Mouse (Mus musculus) intestine, postnatal 0 days (tissue): ENCODE results near the gene Dnah7c. TPM values are rescaled to one million over a fixed set of nuclear protein-coding genes. Genes with fewer than 3 reads are reported as not detected.

Experiments
- ATAC-seq: fragments of 200-750 bp; cut with Nextera tagmentation; 2 replicates; pipeline ENCODE4 v1.8.0; 2017; ENCODE audit warnings: mild to moderate bottlenecking, moderate TSS enrichment, moderate library complexity
- H3K27ac ChIP-seq: fragments of 300-500 bp; sonication (generic); 2 replicates; pipeline ENCODE4 v1.5.1; 2014; ENCODE audit warnings: mild to moderate bottlenecking, low read depth, low read length, moderate library complexity
- H3K27me3 ChIP-seq: fragments of 300-500 bp; sonication (generic); replicated peaks from 2 replicates; pipeline ENCODE4 v1.6.1; 2014; ENCODE audit warnings: low read length, mixed read lengths; ENCODE audit not compliant: control insufficient read depth, insufficient read depth
- H3K36me3 ChIP-seq: fragments of 300-500 bp; sonication (generic); 2 replicates; pipeline ENCODE4 v1.6.1; 2014; ENCODE audit warnings: mild to moderate bottlenecking, moderate library complexity; ENCODE audit not compliant: control insufficient read depth, insufficient read depth
- H3K4me1 ChIP-seq: fragments of 300-500 bp; sonication (generic); replicated peaks from 2 replicates; pipeline ENCODE4 v1.6.1; 2014; ENCODE audit warnings: antibody characterized with exemption, low read length, mixed read lengths; ENCODE audit not compliant: control insufficient read depth, insufficient read depth
- H3K4me2 ChIP-seq: fragments of 300-500 bp; sonication (generic); replicated peaks from 2 replicates; pipeline ENCODE4 v1.6.1; 2014; ENCODE audit warnings: low read depth, mild to moderate bottlenecking, moderate library complexity
- H3K4me3 ChIP-seq: fragments of 300-500 bp; sonication (generic); 2 replicates; pipeline ENCODE4 v1.5.1; 2014; ENCODE audit warnings: low read depth, low read length
- H3K9ac ChIP-seq: fragments of 300-500 bp; sonication (generic); 2 replicates; pipeline ENCODE4 v1.6.1; 2014; ENCODE audit warnings: mild to moderate bottlenecking, low read depth, low read length
- H3K9me3 ChIP-seq: fragments of 300-500 bp; sonication (generic); 2 replicates; pipeline ENCODE4 v1.6.1; 2016; ENCODE audit warnings: mixed run types; ENCODE audit not compliant: control insufficient read depth
- CTCF ChIP-seq: sonication (generic); IDR thresholded peaks from 2 replicates; pipeline ENCODE4 v1.5.1; 2016; ENCODE audit warnings: low read depth, mild to moderate bottlenecking, control low read depth, antibody characterized with exemption, moderate library complexity
- WGBS: fragments of 180-500 bp; shearing (Covaris S2); extraction: QIAGEN DNeasy Blood & Tissue Kit; methylation state at CpG from one replicate; pipeline ENCODE4 v1.1.7; 2014; 5-methylcytosine and 5-hydroxymethylcytosine counted together
- polyA plus RNA-seq: library from polyadenylated mRNA; unstranded; fragments of >200 nt; fragmentation: Nextera tagmentation; extraction: Ambion mirVana; gene quantifications from 2 replicates; pipeline ENCODE4 v1.2.1, GENCODE M21; 2015

The Dnah7c gene
- polyA plus RNA-seq, 1 experiment from 2014 or later: not detected

DNA sequence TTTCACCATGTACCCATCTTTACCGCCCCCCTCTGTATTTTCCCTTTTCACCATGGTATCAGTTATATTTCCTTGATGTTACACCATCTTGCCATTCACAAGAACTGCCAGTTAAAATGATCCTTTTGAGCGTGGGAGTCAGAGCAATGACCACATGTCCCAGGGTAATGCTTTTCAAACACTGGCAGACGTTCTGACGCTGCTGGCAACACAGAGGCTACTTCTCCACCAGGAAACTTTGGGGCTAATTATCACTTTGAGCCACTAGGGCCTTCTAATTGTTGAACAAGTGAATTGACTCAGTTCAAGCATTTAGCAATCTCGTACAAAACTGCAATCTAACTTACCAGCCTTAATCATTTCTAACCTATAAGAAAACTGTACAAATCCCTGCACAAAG lies 419.8 kb downstream of the Dnah7c start:
- 69% methylated on average over 5 of the region's 5 CpGs for WGBS
- no peaks in the 10 kb centered on the region for H3K36me3 ChIP-seq
- H3K9ac ChIP-seq: no peak overlapping the region
- no peak overlapping the region for H3K4me3 ChIP-seq
- no peaks in the 10 kb centered on the region for H3K9me3 ChIP-seq
- no peaks in the 10 kb centered on the region for H3K27me3 ChIP-seq
- no peak overlapping the region for H3K27ac ChIP-seq
- no peak for ATAC-seq
- H3K4me2 ChIP-seq: no peak overlapping the region
- no peaks in the 10 kb centered on the region for H3K4me1 ChIP-seq
- TF ChIP-seq CTCF: no peak

DNA sequence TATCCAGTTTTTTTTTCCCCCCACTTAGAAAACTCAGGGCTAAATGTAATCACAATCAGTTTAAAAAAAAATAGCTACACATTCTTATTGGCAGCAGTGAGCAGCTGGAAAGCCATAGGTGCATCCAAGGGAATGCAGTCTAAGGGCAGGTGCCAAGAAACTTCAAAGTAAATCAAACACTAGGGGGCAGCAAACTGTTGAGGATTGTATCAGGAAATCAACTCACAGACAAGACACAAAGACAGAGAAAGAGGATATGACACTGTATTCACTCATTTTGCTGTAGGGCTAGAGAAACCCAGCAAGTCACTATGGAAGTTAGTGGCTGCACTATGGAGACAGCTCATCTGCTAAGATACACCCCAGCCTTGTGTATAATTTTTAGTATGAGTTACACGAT lies 424.4 kb downstream of the Dnah7c start:
- Histone ChIP-seq H3K9ac (no peak overlapping the region), H3K36me3 (no peaks in the 10 kb centered on the region), H3K4me2 (no peak overlapping the region), H3K9me3 (no peaks in the 10 kb centered on the region), H3K4me3 (no peak overlapping the region), H3K4me1 (no peaks in the 10 kb centered on the region), H3K27me3 (no peaks in the 10 kb centered on the region), H3K27ac (no peak overlapping the region)
- ATAC-seq: no peak
- WGBS: 34% methylated on average over 1 of the region's 1 CpGs
- TF ChIP-seq CTCF: peak; percentile 87

DNA sequence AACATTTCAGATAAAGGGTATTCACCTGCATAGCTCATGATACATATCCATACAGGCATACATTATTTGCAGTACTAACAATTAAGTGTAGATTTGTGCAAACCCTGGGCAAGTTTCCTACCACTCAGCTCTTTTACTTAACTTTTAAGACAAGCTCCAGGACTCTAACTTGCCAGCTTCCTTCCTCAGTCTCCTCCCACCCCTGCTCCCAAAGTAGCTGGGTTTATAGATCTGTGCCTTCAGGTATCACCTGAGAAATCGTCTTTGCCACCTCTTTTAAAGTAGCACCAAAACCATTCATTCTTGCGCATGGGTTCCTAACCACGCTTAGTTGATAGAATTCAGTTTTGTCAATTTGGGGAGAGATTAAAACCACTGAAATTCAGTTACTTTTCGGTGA lies 426.2 kb downstream of the Dnah7c start:
- H3K36me3 ChIP-seq: no peaks in the 10 kb centered on the region
- TF ChIP-seq CTCF: no peak
- WGBS: 58% methylated on average over 4 of the region's 4 CpGs
- H3K27ac ChIP-seq: no peak overlapping the region
- no peaks in the 10 kb centered on the region for H3K4me1 ChIP-seq
- no peak overlapping the region for H3K9ac ChIP-seq
- H3K4me3 ChIP-seq: no peak overlapping the region
- H3K4me2 ChIP-seq: peak overlapping the region; percentile 89; the same call in 1 of the 2 replicates
- no peaks in the 10 kb centered on the region for H3K9me3 ChIP-seq
- no peaks in the 10 kb centered on the region for H3K27me3 ChIP-seq
- no peak for ATAC-seq

DNA sequence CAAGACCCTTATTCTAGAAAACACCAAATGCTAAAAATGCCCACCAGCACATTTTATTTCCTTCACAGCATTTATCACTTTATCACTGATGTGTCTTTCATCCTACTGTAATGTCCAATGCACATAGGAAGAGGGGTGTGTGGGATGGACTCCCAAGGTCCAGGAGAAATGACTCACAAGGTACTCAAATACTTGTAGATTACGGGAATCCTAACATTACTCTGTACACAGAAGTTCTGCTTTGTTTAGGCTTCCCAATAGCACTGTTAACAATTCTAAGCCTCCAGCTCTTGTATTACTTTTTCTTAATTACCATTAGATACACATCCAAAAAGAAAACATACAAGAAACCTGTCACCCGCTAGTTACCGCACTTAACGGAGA lies 426.8 kb downstream of the Dnah7c start:
- no peak for ATAC-seq
- no peak overlapping the region for H3K27ac ChIP-seq
- peak overlapping the region; percentile 92 for H3K4me3 ChIP-seq
- no peaks in the 10 kb centered on the region for H3K4me1 ChIP-seq
- 1% methylated on average over 4 of the region's 4 CpGs for WGBS
- H3K4me2 ChIP-seq: peak overlapping the region; percentile 89
- H3K9ac ChIP-seq: peak overlapping the region; percentile 99
- H3K27me3 ChIP-seq: no peaks in the 10 kb centered on the region
- H3K36me3 ChIP-seq: no peaks in the 10 kb centered on the region
- no peaks in the 10 kb centered on the region for H3K9me3 ChIP-seq
- TF ChIP-seq CTCF: no peak

DNA sequence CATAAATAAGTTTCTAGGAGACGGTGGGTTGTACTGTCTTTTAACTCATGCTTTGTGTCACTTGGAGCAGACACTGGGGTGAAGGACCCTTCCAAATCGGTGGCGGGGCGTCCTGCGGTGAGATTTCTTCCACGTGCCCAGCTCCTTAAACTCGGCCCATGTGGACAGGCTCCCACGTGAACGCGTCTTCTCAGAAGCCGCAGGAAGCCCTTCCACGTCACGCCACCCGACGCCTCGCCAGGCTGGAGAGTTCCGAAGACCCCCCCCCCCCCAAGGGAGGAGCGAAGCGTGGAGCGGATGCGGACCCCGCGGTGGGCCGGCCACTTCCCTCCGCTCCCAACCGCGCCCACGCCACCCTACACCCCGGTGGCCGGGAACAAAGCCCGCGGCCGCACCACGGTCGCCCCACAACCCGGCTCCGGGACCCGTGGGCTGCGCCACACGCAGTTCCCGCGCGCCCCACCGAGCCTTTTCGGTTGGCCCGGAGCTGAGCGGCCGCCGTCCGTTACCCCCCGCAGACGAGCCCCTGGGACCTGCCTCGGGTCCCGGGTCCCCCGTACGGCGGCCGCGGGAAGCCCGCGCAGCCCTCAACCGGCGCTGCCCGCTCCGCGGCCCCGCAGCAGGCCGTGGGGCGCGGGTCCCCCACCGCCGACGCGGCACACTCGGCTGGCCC lies 427.3 kb downstream of the Dnah7c start:
- no peak for TF ChIP-seq CTCF
- Histone ChIP-seq H3K4me1 (no peaks in the 10 kb centered on the region), H3K27ac (peak overlapping the region; percentile 98), H3K9ac (peak overlapping the region; percentile 99), H3K27me3 (no peaks in the 10 kb centered on the region), H3K4me2 (peak overlapping the region; percentile 89), H3K4me3 (peak overlapping the region; percentile 92), H3K36me3 (no peaks in the 10 kb centered on the region), H3K9me3 (no peaks in the 10 kb centered on the region)
- WGBS: under 1% methylated on average over 71 of the region's 75 CpGs
- peak; percentile 16 for ATAC-seq

DNA sequence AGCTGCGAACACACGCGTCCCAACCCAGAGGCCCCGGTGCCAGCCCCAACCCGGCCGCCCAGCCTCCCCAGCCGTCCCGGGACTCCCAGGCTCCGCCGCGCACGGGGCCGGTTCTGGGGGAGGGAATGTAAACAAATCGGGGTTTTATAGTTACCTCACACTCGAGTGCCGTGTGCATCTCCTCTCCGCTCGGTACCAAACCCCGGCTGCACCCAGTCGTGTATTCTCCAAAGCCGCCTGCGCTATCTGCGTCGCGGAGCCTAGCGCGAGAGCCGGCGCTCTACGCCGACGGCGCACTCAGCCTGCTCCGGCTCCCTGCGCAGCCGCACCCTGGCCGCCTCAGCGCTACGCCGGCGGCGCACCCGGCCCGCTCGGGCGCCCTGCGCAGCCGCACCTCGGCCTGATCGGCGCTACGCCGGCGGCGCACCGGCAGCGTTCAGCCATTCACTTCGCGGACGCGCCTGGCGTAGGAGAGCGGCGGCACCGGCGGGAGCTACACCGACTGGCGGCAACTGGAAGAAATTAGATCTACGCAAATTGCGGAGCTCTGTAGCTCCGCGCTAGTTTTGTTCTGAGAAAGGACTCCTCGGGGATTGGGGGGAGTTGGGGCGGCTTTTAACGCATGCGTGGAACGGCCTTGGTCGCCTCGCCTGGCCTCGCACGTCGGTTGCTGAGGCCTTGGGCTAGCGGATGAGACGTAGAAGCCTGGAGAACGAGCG lies 428.1 kb downstream of the Dnah7c start:
- H3K4me2 ChIP-seq: peak overlapping the region; percentile 89
- H3K36me3 ChIP-seq: no peaks in the 10 kb centered on the region
- TF ChIP-seq CTCF: peak; percentile 42
- peak overlapping the region; percentile 99 for H3K9ac ChIP-seq
- ATAC-seq: peak; percentile 98
- H3K9me3 ChIP-seq: no peaks in the 10 kb centered on the region
- H3K4me1 ChIP-seq: no peaks in the 10 kb centered on the region
- peak overlapping the region; percentile 92 for H3K4me3 ChIP-seq
- under 1% methylated on average over 86 of the region's 86 CpGs for WGBS
- H3K27ac ChIP-seq: peak overlapping the region; percentile 98
- no peaks in the 10 kb centered on the region for H3K27me3 ChIP-seq
